Mouse (Mus musculus) bone marrow macrophage, adult 2 months (primary cell): Measurements from ENCODE around the gene Vopp1.

Source experiments
- CTCF ChIP-seq: IDR thresholded peaks from 2 replicates; pipeline ENCODE4 v1.5.1; 2012; ENCODE audit warnings: low read depth, mild to moderate bottlenecking, low read length, moderate library complexity
- POLR2A ChIP-seq: IDR thresholded peaks from 2 replicates; pipeline ENCODE4 v1.6.1; 2012; ENCODE audit warnings: mild to moderate bottlenecking, low read depth, low read length, borderline replicate concordance

DNA sequence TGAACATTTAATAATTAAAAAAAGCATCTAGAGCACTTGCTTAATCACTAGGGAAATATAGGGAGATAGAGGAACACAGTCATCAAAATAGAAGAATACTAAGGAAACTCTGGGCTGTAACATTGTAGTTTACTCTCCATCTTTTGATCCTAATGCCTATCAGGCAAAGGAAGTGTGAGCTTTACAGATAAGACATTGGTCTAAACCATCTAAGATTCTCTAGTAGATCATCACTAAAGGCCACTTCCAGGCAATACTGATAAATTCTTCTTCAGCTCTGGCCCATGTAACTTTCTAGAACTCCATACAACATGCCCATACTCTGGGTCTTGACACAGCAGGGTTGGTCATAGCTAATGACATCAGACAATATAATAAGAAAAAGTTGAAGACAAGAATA lies 61.9 kb downstream of the Vopp1 start:
- TF ChIP-seq POLR2A (no peak), CTCF (no peak)
